Mouse (Mus musculus) forebrain, postnatal 0 days (tissue): Measurements from ENCODE around the gene 2700049A03Rik. TPM values are rescaled to one million over a fixed set of nuclear protein-coding genes. Genes with fewer than 3 reads are reported as not detected.
"Not testable (repeated sequence)": the region's sequence is repeated elsewhere in the genome, so short reads cannot be mapped to it uniquely, and the experiment has no call there.

Experiments used
- ATAC-seq: fragments of 200-750 bp; cut with Nextera tagmentation; 2 replicates; pipeline ENCODE4 v1.8.0; 2017; ENCODE audit warnings: mild to moderate bottlenecking, moderate library complexity
- DNase-seq: peaks from one replicate; pipeline ENCODE4 v3.0.0-alpha.2; 2015
- H3K27ac ChIP-seq: fragments of 300-500 bp; sonication (generic); 2 replicates; pipeline ENCODE4 v1.5.1; 2014; ENCODE audit warnings: low read depth, mild to moderate bottlenecking, antibody characterized with exemption, low read length, moderate library complexity, mixed read lengths
- H3K27me3 ChIP-seq: fragments of 300-500 bp; sonication (generic); 2 replicates; pipeline ENCODE4 v1.6.1; 2014; ENCODE audit warnings: mild to moderate bottlenecking, low read length, mixed read lengths; ENCODE audit not compliant: insufficient read depth
- H3K36me3 ChIP-seq: fragments of 300-500 bp; sonication (generic); 2 replicates; pipeline ENCODE4 v1.6.1; 2014; ENCODE audit warnings: mild to moderate bottlenecking, moderate library complexity; ENCODE audit not compliant: insufficient read depth
- H3K4me1 ChIP-seq: fragments of 300-500 bp; sonication (generic); 2 replicates; pipeline ENCODE4 v1.6.1; 2014; ENCODE audit warnings: antibody characterized with exemption; ENCODE audit not compliant: insufficient read depth
- H3K4me2 ChIP-seq: fragments of 300-500 bp; sonication (generic); 2 replicates; pipeline ENCODE4 v1.6.1; 2014; ENCODE audit warnings: low read depth, mild to moderate bottlenecking, moderate library complexity
- H3K4me3 ChIP-seq: fragments of 300-500 bp; sonication (generic); 2 replicates; pipeline ENCODE4 v1.5.1; 2014; ENCODE audit warnings: low read depth, low read length, mixed read lengths
- H3K9ac ChIP-seq: fragments of 300-500 bp; sonication (generic); 2 replicates; pipeline ENCODE4 v1.6.1; 2014; ENCODE audit warnings: mild to moderate bottlenecking
- H3K9me3 ChIP-seq: fragments of 300-500 bp; sonication (generic); 2 replicates; pipeline ENCODE4 v1.6.1; 2016; ENCODE audit warnings: low read length
- CTCF ChIP-seq: sonication (generic); IDR thresholded peaks from 2 replicates; pipeline ENCODE4 v1.5.1; 2016; ENCODE audit warnings: antibody characterized with exemption, control low read depth, low read depth
- WGBS: fragments of 180-500 bp; shearing (Covaris S2); extraction: QIAGEN DNeasy Blood & Tissue Kit; methylation state at CpG from one replicate; pipeline ENCODE4 v1.1.7; 2014; 5-methylcytosine and 5-hydroxymethylcytosine counted together
- polyA plus RNA-seq: library from polyadenylated mRNA; unstranded; fragments of >200 nt; fragmentation: Nextera tagmentation; extraction: Ambion mirVana; gene quantifications from 2 replicates; pipeline ENCODE4 v1.2.1, GENCODE M21; 2015
- total RNA-seq: library from RNA; depleted of rRNA; stranded (reverse); fragments of >200 nt; gene quantifications from 2 replicates; pipeline ENCODE4 v1.2.3, GENCODE M21; 2014; rRNA removed

The 2700049A03Rik gene
- total RNA-seq: 9.6 and 9.8 TPM in 2 replicates
- polyA plus RNA-seq: 5.0 and 6.4 TPM in 2 replicates

- Histone ChIP-seq H3K27ac (peak within 1 kb of the TSS; percentile 72), H3K4me3 (peak within 1 kb of the TSS; percentile 95), H3K4me2 (peak within 1 kb of the TSS; percentile 70), H3K9ac (peak within 1 kb of the TSS; percentile 97), H3K27me3 (no peaks in the 10 kb centered on the region), H3K9me3 (no peaks in the 10 kb centered on the region), H3K4me1 (peaks cover 16% of the 10 kb centered on the region), H3K36me3 (peaks cover 22% of the 10 kb centered on the region)
- WGBS: under 1% methylated on average over 52 of the region's 52 CpGs
- peak; percentile 96 for DNase-seq
- peak; percentile 93 for ATAC-seq
- peak; percentile 11; the same call in 1 of the 2 replicates for TF ChIP-seq CTCF
These were observed at the start of gene 2700049A03Rik, which contains the start of gene Timm9 for GRCm38 (mm10) chr12:71136130-71136973. Gene 2700049A03Rik, plus strand, starts transcription at chr12:71136848. Gene Timm9, minus strand, starts transcription at chr12:71136684.

- not testable (repeated sequence) for H3K36me3 ChIP-seq, H3K27ac ChIP-seq, H3K4me2 ChIP-seq, ATAC-seq, H3K4me1 ChIP-seq, H3K9me3 ChIP-seq, H3K27me3 ChIP-seq, H3K4me3 ChIP-seq, H3K9ac ChIP-seq, DNase-seq
- WGBS: 96% methylated on average over 4 of the region's 4 CpGs
These were observed 32.4 kb upstream of the 2700049A03Rik start for GRCm38 (mm10) chr12:71104275-71104674.

GRCm38 (mm10) chr12:71107216-71107771, 29.4 kb upstream of the 2700049A03Rik start:
- no peak for TF ChIP-seq CTCF
- no peak overlapping the region for H3K27ac ChIP-seq
- H3K4me2 ChIP-seq: no peak overlapping the region
- H3K27me3 ChIP-seq: no peaks in the 10 kb centered on the region
- no peak for ATAC-seq
- no peak for DNase-seq
- H3K9ac ChIP-seq: no peak overlapping the region
- WGBS: 84% methylated on average over 6 of the region's 6 CpGs
- H3K4me1 ChIP-seq: no peaks in the 10 kb centered on the region
- H3K9me3 ChIP-seq: no peaks in the 10 kb centered on the region
- H3K4me3 ChIP-seq: no peak overlapping the region
- no peaks in the 10 kb centered on the region for H3K36me3 ChIP-seq

- WGBS: 5% methylated on average over 33 of the region's 33 CpGs
- Histone ChIP-seq H3K9me3 (no peaks in the 10 kb centered on the region), H3K36me3 (no peaks in the 10 kb centered on the region), H3K4me3 (no peak within 1 kb of the TSS), H3K4me2 (peak within 1 kb of the TSS; percentile 34), H3K27ac (no peak within 1 kb of the TSS), H3K9ac (no peak within 1 kb of the TSS), H3K4me1 (no peaks in the 10 kb centered on the region), H3K27me3 (no peaks in the 10 kb centered on the region)
- TF ChIP-seq CTCF: 0 out of 2 replicates have a peak, but pooled peaks have one; percentile 17
- ATAC-seq: no peak
- no peak for DNase-seq
These were observed 25.3 kb upstream of the 2700049A03Rik start, which contains the start of gene Tomm20l for GRCm38 (mm10) chr12:71111331-71111730. Gene Tomm20l, plus strand, starts transcription at chr12:71111428.

GRCm38 (mm10) chr12:71113074-71113473, 23.6 kb upstream of the 2700049A03Rik start:
- no peaks in the 10 kb centered on the region for H3K27me3 ChIP-seq
- no peaks in the 10 kb centered on the region for H3K4me1 ChIP-seq
- no peak overlapping the region for H3K27ac ChIP-seq
- no peak overlapping the region for H3K4me2 ChIP-seq
- no peak for TF ChIP-seq CTCF
- ATAC-seq (no peak), DNase-seq (no peak)
- no peak overlapping the region for H3K9ac ChIP-seq
- H3K9me3 ChIP-seq: no peaks in the 10 kb centered on the region
- no peaks in the 10 kb centered on the region for H3K36me3 ChIP-seq
- no peak overlapping the region for H3K4me3 ChIP-seq
- WGBS: 88% methylated on average over 10 of the region's 10 CpGs

- H3K27ac ChIP-seq: no peak overlapping the region
- H3K4me2 ChIP-seq: peak overlapping the region; percentile 21
- ATAC-seq: peak; percentile 80
- no peaks in the 10 kb centered on the region for H3K9me3 ChIP-seq
- H3K4me3 ChIP-seq: no peak overlapping the region
- H3K4me1 ChIP-seq: no peaks in the 10 kb centered on the region
- peak; percentile 47 for DNase-seq
- WGBS: 22% methylated on average over 12 of the region's 12 CpGs
- H3K27me3 ChIP-seq: no peaks in the 10 kb centered on the region
- no peaks in the 10 kb centered on the region for H3K36me3 ChIP-seq
- H3K9ac ChIP-seq: no peak overlapping the region
- TF ChIP-seq CTCF: no peak
These were observed 22.9 kb upstream of the 2700049A03Rik start for GRCm38 (mm10) chr12:71113675-71114288.
